Mouse (Mus musculus): Measurements from ENCODE around the gene Rps13. TPM values are rescaled to one million over a fixed set of nuclear protein-coding genes. Genes with fewer than 3 reads are reported as not detected.
"Not testable (repeated sequence)": the region's sequence is repeated elsewhere in the genome, so short reads cannot be mapped to it uniquely, and the experiment has no call there.

Gene Rps13
- polyA plus RNA-seq (2014; fragmentation: Nextera tagmentation; extraction: Ambion mirVana): 954 and 1,227 TPM in 2 replicates

GRCm38 (mm10) chr7:116333713-116334668, at the start of gene Rps13:
TSS of gene Rps13 (minus strand) at chr7:116334195.
- H3K27me3 ChIP-seq (ENCODE audit: control insufficient read depth, insufficient read depth, low read length): no peaks in the 10 kb centered on the region
- H3K27ac ChIP-seq (ENCODE audit: low read depth, low read length): peak within 1 kb of the TSS; percentile 82; the same call in 1 of the 2 replicates
- peak; percentile 98 for ATAC-seq (ENCODE audit: low FRiP score, low TSS enrichment)
- peak within 1 kb of the TSS; percentile 77 for H3K4me2 ChIP-seq (replicated peaks; ENCODE audit: low read depth, low read length)
- peak within 1 kb of the TSS; percentile 95 for H3K4me3 ChIP-seq (ENCODE audit: low read length)
- no peaks in the 10 kb centered on the region for H3K9me3 ChIP-seq (ENCODE audit: control insufficient read depth, low read length)
- H3K4me1 ChIP-seq (ENCODE audit: control insufficient read depth, insufficient read depth, low read length): peaks cover 3% of the 10 kb centered on the region; the same call in 1 of the 2 replicates
- peaks cover 36% of the 10 kb centered on the region for H3K36me3 ChIP-seq (ENCODE audit: control insufficient read depth, insufficient read depth, low read length)
- under 1% methylated on average over 78 of the region's 78 CpGs for WGBS
- peak within 1 kb of the TSS; percentile 95 for H3K9ac ChIP-seq (ENCODE audit: low read depth, low read length)

- ATAC-seq (ENCODE audit: low FRiP score, low TSS enrichment); H3K4me1 ChIP-seq (ENCODE audit: control insufficient read depth, insufficient read depth, low read length); H3K4me2 ChIP-seq (replicated peaks; ENCODE audit: low read depth, low read length); H3K27me3 ChIP-seq (ENCODE audit: control insufficient read depth, insufficient read depth, low read length); H3K9me3 ChIP-seq (ENCODE audit: control insufficient read depth, low read length); H3K4me3 ChIP-seq (ENCODE audit: low read length); H3K9ac ChIP-seq (ENCODE audit: low read depth, low read length); H3K27ac ChIP-seq (ENCODE audit: low read depth, low read length): not testable (repeated sequence)
- WGBS: 92% methylated on average over 6 of the region's 6 CpGs
- peaks cover 30% of the 10 kb centered on the region for H3K36me3 ChIP-seq (ENCODE audit: control insufficient read depth, insufficient read depth, low read length)
Measured at GRCm38 (mm10) chr7:116379181-116379580, 45.2 kb upstream of the Rps13 start.

- WGBS: 88% methylated on average over 1 of the region's 1 CpGs
- H3K4me2 ChIP-seq (replicated peaks; ENCODE audit: low read depth, low read length): no peak overlapping the region
- H3K9ac ChIP-seq (ENCODE audit: low read depth, low read length): no peak overlapping the region
- no peaks in the 10 kb centered on the region for H3K4me1 ChIP-seq (ENCODE audit: control insufficient read depth, insufficient read depth, low read length)
- ATAC-seq (ENCODE audit: low FRiP score, low TSS enrichment): no peak
- no peak overlapping the region for H3K4me3 ChIP-seq (ENCODE audit: low read length)
- H3K27ac ChIP-seq (ENCODE audit: low read depth, low read length): no peak overlapping the region
- H3K27me3 ChIP-seq (ENCODE audit: control insufficient read depth, insufficient read depth, low read length): no peaks in the 10 kb centered on the region
- H3K36me3 ChIP-seq (ENCODE audit: control insufficient read depth, insufficient read depth, low read length): peaks cover 40% of the 10 kb centered on the region
- no peaks in the 10 kb centered on the region for H3K9me3 ChIP-seq (ENCODE audit: control insufficient read depth, low read length)
Measured at GRCm38 (mm10) chr7:116374284-116374683, 40.3 kb upstream of the Rps13 start.

- H3K4me1 ChIP-seq (ENCODE audit: control insufficient read depth, insufficient read depth, low read length): peaks cover 3% of the 10 kb centered on the region; the same call in 1 of the 2 replicates
- WGBS: 27% methylated on average over 1 of the region's 1 CpGs
- H3K9me3 ChIP-seq (ENCODE audit: control insufficient read depth, low read length): no peaks in the 10 kb centered on the region
- H3K36me3 ChIP-seq (ENCODE audit: control insufficient read depth, insufficient read depth, low read length): peaks cover 34% of the 10 kb centered on the region
- H3K4me2 ChIP-seq (replicated peaks; ENCODE audit: low read depth, low read length): no peak overlapping the region
- ATAC-seq (ENCODE audit: low FRiP score, low TSS enrichment): no peak
- no peak overlapping the region for H3K9ac ChIP-seq (ENCODE audit: low read depth, low read length)
- H3K27ac ChIP-seq (ENCODE audit: low read depth, low read length): no peak overlapping the region
- no peak overlapping the region for H3K4me3 ChIP-seq (ENCODE audit: low read length)
- no peaks in the 10 kb centered on the region for H3K27me3 ChIP-seq (ENCODE audit: control insufficient read depth, insufficient read depth, low read length)
Measured at GRCm38 (mm10) chr7:116336226-116336625, 2.2 kb upstream of the Rps13 start.

GRCm38 (mm10) chr7:116335133-116335532, 1.1 kb upstream of the Rps13 start:
- Histone ChIP-seq H3K4me1 (ENCODE audit: control insufficient read depth, insufficient read depth, low read length) (peaks cover 3% of the 10 kb centered on the region; the same call in 1 of the 2 replicates), H3K27ac (ENCODE audit: low read depth, low read length) (no peak overlapping the region), H3K9me3 (ENCODE audit: control insufficient read depth, low read length) (no peaks in the 10 kb centered on the region), H3K4me2 (replicated peaks; ENCODE audit: low read depth, low read length) (no peak overlapping the region), H3K9ac (ENCODE audit: low read depth, low read length) (no peak overlapping the region), H3K4me3 (ENCODE audit: low read length) (no peak overlapping the region), H3K36me3 (ENCODE audit: control insufficient read depth, insufficient read depth, low read length) (peaks cover 39% of the 10 kb centered on the region), H3K27me3 (ENCODE audit: control insufficient read depth, insufficient read depth, low read length) (no peaks in the 10 kb centered on the region)
- 75% methylated on average over 6 of the region's 6 CpGs for WGBS
- no peak for ATAC-seq (ENCODE audit: low FRiP score, low TSS enrichment)

- no peak overlapping the region for H3K27ac ChIP-seq (ENCODE audit: low read depth, low read length)
Measured at GRCm38 (mm10) chr7:116334669-116335038, 659 bp upstream of the Rps13 start.

GRCm38 (mm10) chr7:116331246-116331645, 2.7 kb downstream of the Rps13 start:
- Histone ChIP-seq H3K9me3 (ENCODE audit: control insufficient read depth, low read length) (no peaks in the 10 kb centered on the region), H3K9ac (ENCODE audit: low read depth, low read length) (no peak overlapping the region), H3K4me1 (ENCODE audit: control insufficient read depth, insufficient read depth, low read length) (peaks cover 3% of the 10 kb centered on the region; the same call in 1 of the 2 replicates), H3K4me3 (ENCODE audit: low read length) (no peak overlapping the region), H3K36me3 (ENCODE audit: control insufficient read depth, insufficient read depth, low read length) (peaks cover 34% of the 10 kb centered on the region), H3K27ac (ENCODE audit: low read depth, low read length) (no peak overlapping the region), H3K27me3 (ENCODE audit: control insufficient read depth, insufficient read depth, low read length) (no peaks in the 10 kb centered on the region), H3K4me2 (replicated peaks; ENCODE audit: low read depth, low read length) (no peak overlapping the region)
- 88% methylated on average over 2 of the region's 2 CpGs for WGBS
- ATAC-seq (ENCODE audit: low FRiP score, low TSS enrichment): no peak

More at GRCm38 (mm10) chr7:116334669-116335038, 659 bp upstream of the Rps13 start:
- no peak for ATAC-seq (ENCODE audit: low FRiP score, low TSS enrichment)
- no peaks in the 10 kb centered on the region for H3K9me3 ChIP-seq (ENCODE audit: control insufficient read depth, low read length)
- WGBS: 21% methylated on average over 8 of the region's 8 CpGs
- H3K4me1 ChIP-seq (ENCODE audit: control insufficient read depth, insufficient read depth, low read length): peaks cover 3% of the 10 kb centered on the region; the same call in 1 of the 2 replicates
- H3K36me3 ChIP-seq (ENCODE audit: control insufficient read depth, insufficient read depth, low read length): peaks cover 39% of the 10 kb centered on the region
- H3K27me3 ChIP-seq (ENCODE audit: control insufficient read depth, insufficient read depth, low read length): no peaks in the 10 kb centered on the region
- peak overlapping the region; percentile 95 for H3K4me3 ChIP-seq (ENCODE audit: low read length)
- peak overlapping the region; percentile 77 for H3K4me2 ChIP-seq (replicated peaks; ENCODE audit: low read depth, low read length)
- H3K9ac ChIP-seq (ENCODE audit: low read depth, low read length): peak overlapping the region; percentile 95

- no peak for ATAC-seq (ENCODE audit: low FRiP score, low TSS enrichment)
- Histone ChIP-seq H3K4me2 (replicated peaks; ENCODE audit: low read depth, low read length) (no peak overlapping the region), H3K36me3 (ENCODE audit: control insufficient read depth, insufficient read depth, low read length) (peaks cover 34% of the 10 kb centered on the region), H3K9me3 (ENCODE audit: control insufficient read depth, low read length) (no peaks in the 10 kb centered on the region), H3K27ac (ENCODE audit: low read depth, low read length) (no peak overlapping the region), H3K27me3 (ENCODE audit: control insufficient read depth, insufficient read depth, low read length) (no peaks in the 10 kb centered on the region), H3K9ac (ENCODE audit: low read depth, low read length) (no peak overlapping the region), H3K4me1 (ENCODE audit: control insufficient read depth, insufficient read depth, low read length) (peaks cover 3% of the 10 kb centered on the region; the same call in 1 of the 2 replicates), H3K4me3 (ENCODE audit: low read length) (no peak overlapping the region)
- 89% methylated on average over 4 of the region's 4 CpGs for WGBS
Measured at GRCm38 (mm10) chr7:116329858-116330257, 4.1 kb downstream of the Rps13 start.

- H3K27ac ChIP-seq (ENCODE audit: low read depth, low read length): no peak overlapping the region
- no peaks in the 10 kb centered on the region for H3K9me3 ChIP-seq (ENCODE audit: control insufficient read depth, low read length)
- no peak overlapping the region for H3K4me3 ChIP-seq (ENCODE audit: low read length)
- peaks cover 3% of the 10 kb centered on the region; the same call in 1 of the 2 replicates for H3K4me1 ChIP-seq (ENCODE audit: control insufficient read depth, insufficient read depth, low read length)
- no peaks in the 10 kb centered on the region for H3K27me3 ChIP-seq (ENCODE audit: control insufficient read depth, insufficient read depth, low read length)
- WGBS: 77% methylated on average over 7 of the region's 7 CpGs
- no peak for ATAC-seq (ENCODE audit: low FRiP score, low TSS enrichment)
- no peak overlapping the region for H3K9ac ChIP-seq (ENCODE audit: low read depth, low read length)
- H3K4me2 ChIP-seq (replicated peaks; ENCODE audit: low read depth, low read length): no peak overlapping the region
- peaks cover 34% of the 10 kb centered on the region for H3K36me3 ChIP-seq (ENCODE audit: control insufficient read depth, insufficient read depth, low read length)
Measured at GRCm38 (mm10) chr7:116328777-116329176, 5.2 kb downstream of the Rps13 start.

Measured in kidney, embryonic 14.5 days (tissue).